Mouse (Mus musculus) MEL (cell line): Measurements from ENCODE around the gene Ocrl. TPM values are rescaled to one million over a fixed set of nuclear protein-coding genes. Genes with fewer than 3 reads are reported as not detected.

Experiments used
- DNase-seq: peaks from one replicate; pipeline ENCODE4 v3.0.0; 2011; ENCODE audit warnings: low read depth, low spot score
- H3K27ac ChIP-seq: 2 replicates; pipeline ENCODE4 v1.5.1; 2012; ENCODE audit warnings: low read depth, mild to moderate bottlenecking, control low read depth, low read length, moderate library complexity; ENCODE audit not compliant: control insufficient read depth
- H3K27me3 ChIP-seq, 2 experiments: fragments of 150-350 bp in 1 of 2; sonication (generic) in 1 of 2; 2 replicates each; pipeline ENCODE4 v1.6.1; 2012; ENCODE audit warnings: low read length in 2 of 2, mild to moderate bottlenecking in 2 of 2, improper control_type of control experiment in 1 of 2, moderate library complexity in 1 of 2; ENCODE audit not compliant: insufficient read depth in 2 of 2, control insufficient read depth in 1 of 2
- H3K36me3 ChIP-seq, 2 experiments: 2 replicates each; pipeline ENCODE4 v1.6.1; 2012 to 2014; ENCODE audit warnings: low read length in 2 of 2, improper control_type of control experiment in 1 of 2, inconsistent platforms in 1 of 2, mild to moderate bottlenecking in 1 of 2; ENCODE audit not compliant: insufficient read depth in 2 of 2, control insufficient read depth in 1 of 2
- H3K4me1 ChIP-seq, 2 experiments: fragments of 150-350 bp in 1 of 2; sonication (generic) in 1 of 2; 2 replicates each; pipeline ENCODE4 v1.6.1; 2012; ENCODE audit warnings: low read length in 2 of 2, improper control_type of control experiment in 1 of 2, mild to moderate bottlenecking in 1 of 2; ENCODE audit not compliant: insufficient read depth in 2 of 2, control insufficient read depth in 1 of 2
- H3K4me3 ChIP-seq, 2 experiments: fragments of 150-350 bp in 1 of 2; sonication (generic) in 1 of 2; 2 replicates each; pipeline ENCODE4 v1.5.1; 2012; ENCODE audit warnings: low read depth in 2 of 2, low read length in 2 of 2, mild to moderate bottlenecking in 2 of 2, moderate library complexity in 2 of 2, control low read depth in 1 of 2, improper control_type of control experiment in 1 of 2; ENCODE audit not compliant: control insufficient read depth in 1 of 2, insufficient read depth in 1 of 2
- H3K79me2 ChIP-seq: 2 replicates; pipeline ENCODE4 v1.6.1; 2012; ENCODE audit warnings: mild to moderate bottlenecking, low read length, moderate library complexity; ENCODE audit not compliant: control insufficient read depth, poor library complexity, insufficient read depth
- H3K9ac ChIP-seq: 2 replicates; pipeline ENCODE4 v1.6.1; 2012; ENCODE audit warnings: low read depth, mild to moderate bottlenecking, control low read depth, low read length, moderate library complexity; ENCODE audit not compliant: control insufficient read depth, poor library complexity, severe bottlenecking
- H3K9me3 ChIP-seq: fragments of 150-350 bp; sonication (generic); replicated peaks from 2 replicates; pipeline ENCODE4 v1.6.1; 2012; ENCODE audit warnings: mild to moderate bottlenecking, low read length, improper control_type of control experiment, moderate library complexity; ENCODE audit not compliant: insufficient read depth
- BHLHE40 ChIP-seq: IDR thresholded peaks from 2 replicates; pipeline ENCODE4 v1.6.1; 2012; ENCODE audit warnings: low read depth, mild to moderate bottlenecking, inconsistent platforms, low read length, improper control_type of control experiment, borderline replicate concordance
- CHD2 ChIP-seq: IDR thresholded peaks from 2 replicates; pipeline ENCODE4 v1.6.1; 2011; ENCODE audit warnings: low read length, improper control_type of control experiment
- E2F4 ChIP-seq: IDR thresholded peaks from 2 replicates; pipeline ENCODE4 v1.6.1; 2011; ENCODE audit warnings: low read depth, low read length, improper control_type of control experiment, borderline replicate concordance
- ELF1 ChIP-seq: IDR thresholded peaks from 2 replicates; pipeline ENCODE4 v1.6.1; 2014; ENCODE audit warnings: low read depth, mild to moderate bottlenecking, inconsistent platforms, low read length, improper control_type of control experiment, moderate library complexity
- ETS1 ChIP-seq: IDR thresholded peaks from 2 replicates; pipeline ENCODE4 v1.6.1; 2012; ENCODE audit warnings: low read depth, mild to moderate bottlenecking, inconsistent platforms, low read length, improper control_type of control experiment, moderate library complexity
- GABPA ChIP-seq: IDR thresholded peaks from 2 replicates; pipeline ENCODE4 v1.6.1; 2012; ENCODE audit warnings: low read depth, mild to moderate bottlenecking, inconsistent platforms, low read length, improper control_type of control experiment, moderate library complexity
- GATA1 ChIP-seq: IDR thresholded peaks from 2 replicates; pipeline ENCODE4 v1.6.1; 2011; ENCODE audit warnings: low read depth, low read length, improper control_type of control experiment
- HCFC1 ChIP-seq: IDR thresholded peaks from 2 replicates; pipeline ENCODE4 v1.6.1; 2012; ENCODE audit warnings: low read depth, mild to moderate bottlenecking, inconsistent platforms, low read length, improper control_type of control experiment, moderate library complexity
- JUND ChIP-seq: IDR thresholded peaks from 2 replicates; pipeline ENCODE4 v1.6.1; 2011; ENCODE audit warnings: low read depth, mild to moderate bottlenecking, improper control_type of control experiment, low read length
- KAT2A ChIP-seq: conservative IDR thresholded peaks from 2 replicates; pipeline ENCODE4 v1.6.1; 2012; ENCODE audit warnings: low read depth, low read length, improper control_type of control experiment, inconsistent platforms
- MAFK ChIP-seq: IDR thresholded peaks from 2 replicates; pipeline ENCODE4 v1.6.1; 2011; ENCODE audit warnings: low read depth, mild to moderate bottlenecking, low read length, improper control_type of control experiment, borderline replicate concordance
- MAX ChIP-seq: IDR thresholded peaks from 2 replicates; pipeline ENCODE4 v1.6.1; 2011; ENCODE audit warnings: low read length, improper control_type of control experiment
- MAZ ChIP-seq: IDR thresholded peaks from 2 replicates; pipeline ENCODE4 v1.6.1; 2012; ENCODE audit warnings: low read depth, mild to moderate bottlenecking, inconsistent platforms, low read length, improper control_type of control experiment
- MEF2A ChIP-seq: IDR thresholded peaks from 2 replicates; pipeline ENCODE4 v1.6.1; 2014; ENCODE audit warnings: low read depth, mild to moderate bottlenecking, inconsistent platforms, low read length, improper control_type of control experiment; ENCODE audit not compliant: poor library complexity, insufficient replicate concordance, severe bottlenecking; ENCODE audit errors: extremely low read depth
- MXI1 ChIP-seq: IDR thresholded peaks from 2 replicates; pipeline ENCODE4 v1.6.1; 2011; ENCODE audit warnings: mild to moderate bottlenecking, low read depth, low read length, improper control_type of control experiment
- MYC ChIP-seq: IDR thresholded peaks from 2 replicates; pipeline ENCODE4 v1.6.1; 2011; ENCODE audit warnings: low read depth, mild to moderate bottlenecking, low read length, improper control_type of control experiment, moderate library complexity
- NRF1 ChIP-seq: IDR thresholded peaks from 2 replicates; pipeline ENCODE4 v1.6.1; 2014; ENCODE audit warnings: low read depth, mild to moderate bottlenecking, inconsistent platforms, low read length, improper control_type of control experiment, moderate library complexity; ENCODE audit not compliant: poor library complexity, insufficient read depth, severe bottlenecking
- POLR2AphosphoS2 ChIP-seq: IDR thresholded peaks from 2 replicates; pipeline ENCODE4 v1.6.1; 2011; ENCODE audit warnings: low read length, improper control_type of control experiment
- POLR2AphosphoS5 ChIP-seq: IDR thresholded peaks from 2 replicates; pipeline ENCODE4 v1.6.1; 2012; ENCODE audit warnings: low read depth, borderline replicate concordance, mild to moderate bottlenecking, inconsistent platforms, low read length, moderate library complexity, mixed read lengths
- RAD21 ChIP-seq: IDR thresholded peaks from 2 replicates; pipeline ENCODE4 v1.6.1; 2011; ENCODE audit warnings: mild to moderate bottlenecking, low read depth, low read length, improper control_type of control experiment
- RCOR1 ChIP-seq: IDR thresholded peaks from 2 replicates; pipeline ENCODE4 v1.6.1; 2012; ENCODE audit warnings: low read depth, mild to moderate bottlenecking, inconsistent platforms, low read length, improper control_type of control experiment
- SMC3 ChIP-seq: IDR thresholded peaks from 2 replicates; pipeline ENCODE4 v1.6.1; 2011; ENCODE audit warnings: low read depth, low read length, improper control_type of control experiment
- TAL1 ChIP-seq: IDR thresholded peaks from 2 replicates; pipeline ENCODE4 v1.6.1; 2012; ENCODE audit warnings: mild to moderate bottlenecking, inconsistent platforms, low read length, moderate library complexity, mixed read lengths
- USF1 ChIP-seq: IDR thresholded peaks from 2 replicates; pipeline ENCODE4 v1.6.1; 2014; ENCODE audit warnings: low read depth, mild to moderate bottlenecking, inconsistent platforms, low read length, improper control_type of control experiment, moderate library complexity
- ZC3H11A ChIP-seq: IDR thresholded peaks from 2 replicates; pipeline ENCODE4 v1.6.1; 2012; ENCODE audit warnings: low read depth, mild to moderate bottlenecking, inconsistent platforms, low read length, improper control_type of control experiment
- ZNF384 ChIP-seq: IDR thresholded peaks from 2 replicates; pipeline ENCODE4 v1.6.1; 2012; ENCODE audit warnings: low read depth, mild to moderate bottlenecking, inconsistent platforms, low read length, improper control_type of control experiment
- polyA plus RNA-seq, 2 experiments: library from polyadenylated mRNA; stranded (reverse) in 1 of 2; unstranded in 1 of 2; fragments of >175 nt in 1 of 2; fragments of >200 nt in 1 of 2; gene quantifications; 2 replicates each; pipeline versions ENCODE4 v1.2.1 to v1.2.4; 2012; ENCODE audit warnings: low replicate concordance in 2 of 2, low read depth in 1 of 2; ENCODE audit not compliant: insufficient read length in 2 of 2, insufficient read depth in 1 of 2, missing spikeins in 1 of 2
- total RNA-seq: library from RNA; depleted of rRNA; stranded (reverse); fragments of 300-350 nt; gene quantifications from 2 replicates; pipeline ENCODE4 v1.2.3, GENCODE M21; 2012

Ocrl gene
- total and polyA plus RNA-seq, 3 experiments: 6.4 to 22.2 TPM; not detected in 1

GRCm38 (mm10) chrX:47998412-47998811 is 86.2 kb downstream of the Ocrl start:
- no peak for DNase-seq
- H3K4me3 ChIP-seq: no peak overlapping the region
- H3K27me3 ChIP-seq: no peaks in the 10 kb centered on the region
- H3K27ac ChIP-seq: no peak overlapping the region
- no peak for TF ChIP-seq GATA1
- no peak for TF ChIP-seq KAT2A
- no peak for TF ChIP-seq E2F4
- TF ChIP-seq SMC3: no peak
- no peak for TF ChIP-seq ZC3H11A
- TF ChIP-seq MYC: no peak
- TF ChIP-seq TAL1: no peak
- TF ChIP-seq POLR2AphosphoS5: no peak
- TF ChIP-seq MEF2A: no peak
- TF ChIP-seq HCFC1: no peak
- no peak for TF ChIP-seq GABPA
- no peak for TF ChIP-seq POLR2AphosphoS2
- no peak for TF ChIP-seq USF1
- TF ChIP-seq BHLHE40: no peak
- no peak for TF ChIP-seq MAX
- no peak for TF ChIP-seq ETS1
- no peaks in the 10 kb centered on the region for H3K79me2 ChIP-seq
- no peaks in the 10 kb centered on the region for H3K36me3 ChIP-seq
- H3K9me3 ChIP-seq: no peaks in the 10 kb centered on the region
- no peaks in the 10 kb centered on the region for H3K4me1 ChIP-seq
- no peak overlapping the region for H3K9ac ChIP-seq

DNA sequence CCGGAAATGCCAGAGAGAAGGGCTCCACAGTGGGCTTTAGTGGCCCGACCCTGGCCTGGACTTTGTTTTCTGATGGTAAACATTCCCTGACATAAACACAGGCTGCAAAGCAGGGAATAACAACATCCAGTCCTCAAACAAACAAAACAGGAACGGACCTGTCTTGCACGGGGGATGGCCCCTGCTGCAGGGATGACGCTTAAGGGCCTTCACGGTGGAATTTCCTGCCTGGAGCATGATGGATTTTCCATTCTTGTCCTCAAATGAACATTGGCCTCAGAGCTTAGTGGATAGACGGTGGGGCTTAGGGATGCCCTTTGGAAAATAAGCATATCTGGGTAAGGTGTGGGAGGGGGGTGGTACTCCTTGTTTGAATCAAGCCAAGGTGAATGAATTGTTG is 89.0 kb downstream of the Ocrl start:
- Histone ChIP-seq H3K4me1 (no peaks in the 10 kb centered on the region), H3K9me3 (no peaks in the 10 kb centered on the region), H3K27me3 (no peaks in the 10 kb centered on the region; a peak in 1 of 4 replicates), H3K27ac (no peak overlapping the region), H3K79me2 (no peaks in the 10 kb centered on the region), H3K9ac (no peak overlapping the region), H3K4me3 (no peak overlapping the region), H3K36me3 (no peaks in the 10 kb centered on the region)
- no peak for TF ChIP-seq USF1
- no peak for TF ChIP-seq ELF1
- no peak for TF ChIP-seq MAFK
- TF ChIP-seq MYC: no peak
- TF ChIP-seq MXI1: no peak
- no peak for TF ChIP-seq TAL1
- TF ChIP-seq BHLHE40: no peak
- no peak for TF ChIP-seq JUND
- no peak for TF ChIP-seq MAX
- TF ChIP-seq ZNF384: no peak
- no peak for TF ChIP-seq RCOR1
- TF ChIP-seq MAZ: no peak
- TF ChIP-seq ETS1: no peak
- TF ChIP-seq CHD2: no peak
- TF ChIP-seq GATA1: no peak
- no peak for TF ChIP-seq NRF1
- no peak for TF ChIP-seq RAD21
- no peak for DNase-seq
